Mouse (Mus musculus): ENCODE data around the gene Acin1.

GRCm38 (mm10) chr14:54712074-54712473, 25.3 kb upstream of the Acin1 start, which contains the start of gene Cebpe:
- no peak for TF ChIP-seq CTCF (IDR thresholded peaks at IDR 0.05; ENCODE audit: extremely low read depth, insufficient read length, insufficient replicate concordance, low read depth, low read length)
- no peak for TF ChIP-seq POLR2A (IDR thresholded peaks at IDR 0.05; ENCODE audit: low read depth, low read length)

Measured in small intestine, adult 2 months (tissue).